Mouse (Mus musculus) heart, adult 2 months (tissue): ENCODE results near the gene Nup107. TPM values are rescaled to one million over a fixed set of nuclear protein-coding genes. Genes with fewer than 3 reads are reported as not detected.
"Not testable (repeated sequence)": the region's sequence is repeated elsewhere in the genome, so short reads cannot be mapped to it uniquely, and the experiment has no call there.

Experiments
- DNase-seq, 2 experiments: peaks; one replicate each; pipeline ENCODE4 v3.0.0; 2021
- H3K27ac ChIP-seq: fragments of 200-600 bp; 2 replicates; pipeline ENCODE4 v1.8.1; 2022
- H3K27me3 ChIP-seq: fragments of 200-500 bp; 2 replicates; pipeline ENCODE4 v1.6.1; 2012; ENCODE audit warnings: mild to moderate bottlenecking, low read length, inconsistent platforms, mixed read lengths; ENCODE audit not compliant: control insufficient read depth, insufficient read depth
- H3K36me3 ChIP-seq: fragments of 200-500 bp; 2 replicates; pipeline ENCODE4 v1.6.1; 2012; ENCODE audit warnings: low read length, inconsistent platforms; ENCODE audit not compliant: control insufficient read depth, insufficient read depth
- H3K4me1 ChIP-seq: fragments of 200-500 bp; 2 replicates; pipeline ENCODE4 v1.6.1; 2011; ENCODE audit warnings: low read length; ENCODE audit not compliant: control insufficient read depth, insufficient read depth
- H3K4me3 ChIP-seq: fragments of 200-600 bp; 2 replicates; pipeline ENCODE4 v1.8.1; 2022
- H3K79me2 ChIP-seq: fragments of 200-500 bp; replicated peaks from 2 replicates; pipeline ENCODE4 v1.6.1; 2012; ENCODE audit warnings: mild to moderate bottlenecking, inconsistent platforms, low read length, moderate library complexity, mixed read lengths; ENCODE audit not compliant: control insufficient read depth, insufficient read depth
- H3K9ac ChIP-seq: fragments of 200-500 bp; 2 replicates; pipeline ENCODE4 v1.6.1; 2012; ENCODE audit warnings: low read depth, mild to moderate bottlenecking, control low read depth, inconsistent platforms, low read length, mixed read lengths
- CTCF ChIP-seq: fragments of 200-600 bp; IDR thresholded peaks from 2 replicates; pipeline ENCODE4 v1.8.1; 2022; ENCODE audit warnings: antibody characterized with exemption, mild to moderate bottlenecking, moderate library complexity
- EP300 ChIP-seq: fragments of 200-500 bp; IDR thresholded peaks from 2 replicates; pipeline ENCODE4 v1.6.1; 2011; ENCODE audit warnings: low read depth, low read length, control low read depth; ENCODE audit not compliant: insufficient read depth
- POLR2A ChIP-seq: fragments of 200-500 bp; IDR thresholded peaks from 2 replicates; pipeline ENCODE4 v1.6.1; 2011; ENCODE audit warnings: mild to moderate bottlenecking, low read depth, low read length, control low read depth; ENCODE audit not compliant: insufficient read depth
- WGBS: fragments of 180-500 bp; shearing (Covaris S2); methylation state at CpG from one replicate; pipeline ENCODE4 v1.1.7; 2018; 5-methylcytosine and 5-hydroxymethylcytosine counted together
- intact Hi-C: fragments of 180-260 bp; cut with DNase I; formaldehyde crosslinking; loops from one replicate; pipeline ENCODE4 v1.15.1; 2025
- polyA plus RNA-seq: library from polyadenylated mRNA; depleted of rRNA; stranded (reverse); fragments of >200 nt; gene quantifications from 2 replicates; pipeline ENCODE4 v1.2.3, GENCODE M21; 2012
- total RNA-seq, 2 experiments: library from RNA; stranded (reverse); gene quantifications; 2 replicates each; pipeline ENCODE4 v1.2.3; 2021

Nup107 gene
- total and polyA plus RNA-seq, 3 experiments: 4.9 to 8.6 (median 7.0) TPM

DNA sequence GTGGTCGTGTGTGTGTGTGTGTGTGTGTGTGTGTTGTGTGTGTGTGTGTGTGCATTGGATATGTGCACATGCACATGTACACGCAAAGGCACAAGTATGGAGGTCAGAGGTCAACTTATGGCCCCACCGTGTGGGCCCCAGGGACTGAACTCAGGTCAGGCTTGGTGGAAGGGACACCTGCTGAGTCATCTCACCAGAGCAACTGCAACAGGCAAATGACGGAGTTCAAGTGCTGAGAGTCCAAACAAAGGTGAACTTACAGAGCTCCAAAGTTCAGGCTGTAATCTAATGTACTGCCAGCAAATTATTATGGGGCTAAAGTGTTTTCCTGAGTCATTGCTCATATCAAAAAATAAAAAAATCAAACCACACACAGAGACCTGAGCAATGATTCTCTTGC lies 55.4 kb downstream of the Nup107 start:
- TF ChIP-seq CTCF (no peak), EP300 (no peak), POLR2A (no peak)
- WGBS: 83% methylated on average over 4 of the region's 4 CpGs
- intact Hi-C loops: no loop called here
- H3K27me3 ChIP-seq: no peaks in the 10 kb centered on the region
- H3K9ac ChIP-seq: no peak overlapping the region
- H3K4me1 ChIP-seq: no peaks in the 10 kb centered on the region
- DNase-seq: no peak
- H3K36me3 ChIP-seq: no peaks in the 10 kb centered on the region
- no peak overlapping the region for H3K27ac ChIP-seq
- H3K79me2 ChIP-seq: no peaks in the 10 kb centered on the region
- H3K4me3 ChIP-seq: no peak overlapping the region

DNA sequence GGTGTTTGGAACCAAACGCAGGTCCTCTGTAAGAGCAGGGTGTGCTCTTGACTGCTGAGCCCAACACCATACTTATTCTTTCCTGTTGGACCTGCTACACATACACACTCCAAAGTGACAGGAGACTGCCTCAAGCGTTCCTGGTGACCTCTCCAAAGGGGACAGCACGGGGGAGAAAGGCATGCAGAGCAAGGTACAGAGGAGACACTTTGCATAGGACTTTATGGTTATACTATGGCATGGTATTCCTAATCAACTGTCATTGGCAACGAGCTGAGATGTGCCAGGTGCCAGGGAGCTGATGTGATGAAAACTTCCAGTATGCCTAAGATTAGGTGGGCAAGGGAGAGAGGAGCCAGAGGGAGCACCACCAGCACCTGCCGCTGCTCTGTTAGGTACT lies 55.9 kb downstream of the Nup107 start:
- no peak overlapping the region for H3K9ac ChIP-seq
- no peaks in the 10 kb centered on the region for H3K79me2 ChIP-seq
- H3K4me3 ChIP-seq: no peak overlapping the region
- H3K27me3 ChIP-seq: no peaks in the 10 kb centered on the region
- DNase-seq: no peak
- WGBS: 81% methylated on average over 5 of the region's 5 CpGs
- H3K27ac ChIP-seq: no peak overlapping the region
- H3K4me1 ChIP-seq: no peaks in the 10 kb centered on the region
- H3K36me3 ChIP-seq: no peaks in the 10 kb centered on the region
- intact Hi-C loops: no loop called here
- TF ChIP-seq CTCF (no peak), EP300 (no peak), POLR2A (no peak)

DNA sequence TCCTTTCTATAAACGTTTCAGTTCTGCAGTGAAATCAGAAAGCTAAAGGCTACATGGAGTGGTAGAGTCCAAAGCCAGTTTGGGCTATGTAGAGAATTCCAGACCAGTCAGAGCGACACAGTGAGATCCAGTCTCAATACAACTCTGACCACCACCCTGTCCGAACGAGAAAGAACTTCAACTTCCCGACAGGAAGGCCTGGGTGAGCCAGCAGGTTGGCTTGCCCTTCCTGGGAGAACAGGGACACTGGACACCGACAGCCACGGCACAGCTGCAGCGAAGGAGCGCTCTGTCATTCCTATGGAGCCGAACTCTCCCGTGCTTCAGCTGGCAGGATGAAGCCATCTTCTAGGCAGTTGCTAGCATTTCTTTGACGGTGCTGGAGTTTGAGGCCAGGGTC lies 57.1 kb downstream of the Nup107 start:
- intact Hi-C loops, H3K4me1 ChIP-seq, H3K27ac ChIP-seq, H3K36me3 ChIP-seq, H3K79me2 ChIP-seq, H3K27me3 ChIP-seq, DNase-seq, H3K4me3 ChIP-seq, H3K9ac ChIP-seq: not testable (repeated sequence)
- 68% methylated on average over 12 of the region's 12 CpGs for WGBS

DNA sequence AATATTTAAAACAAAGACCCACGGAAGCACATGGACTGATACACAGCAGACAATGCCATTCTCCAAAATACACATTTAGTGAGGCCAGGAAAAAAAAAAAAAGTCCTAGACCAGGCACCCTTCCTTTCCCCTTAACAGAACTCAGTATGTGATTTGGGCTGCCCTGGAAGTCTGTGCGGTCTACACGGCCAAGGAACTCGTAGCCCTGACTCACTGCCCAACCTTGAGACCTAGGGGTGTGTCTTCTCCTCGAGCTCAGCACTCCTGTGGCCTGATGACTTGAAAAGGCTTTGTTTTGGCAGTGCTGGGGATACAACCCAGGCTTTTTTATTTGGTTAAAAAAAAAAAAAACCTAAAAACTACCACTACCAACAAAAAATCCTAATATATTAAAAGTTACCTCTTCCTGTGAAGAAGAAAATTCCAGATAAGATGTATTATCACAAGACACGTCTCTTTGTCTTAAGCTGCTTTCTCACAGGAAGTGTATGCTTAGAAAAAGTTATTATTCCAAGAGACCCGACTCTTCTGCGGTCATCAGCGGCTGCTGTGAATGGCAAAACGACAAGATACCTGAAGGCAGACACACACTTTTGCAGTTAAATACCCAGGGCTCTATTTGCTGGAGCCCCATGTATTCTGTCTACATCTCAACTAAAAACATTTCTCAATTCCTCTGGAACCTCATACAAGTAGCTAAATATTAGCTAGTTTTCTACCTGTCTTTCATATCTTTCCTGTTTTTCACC lies 58.2 kb downstream of the Nup107 start:
- H3K27me3 ChIP-seq, H3K4me3 ChIP-seq, H3K27ac ChIP-seq, H3K36me3 ChIP-seq, H3K9ac ChIP-seq, H3K4me1 ChIP-seq, DNase-seq, H3K79me2 ChIP-seq: not testable (repeated sequence)
- 58% methylated on average over 10 of the region's 10 CpGs for whole genome bisulfite sequencing
- intact Hi-C loops: loop anchor here (5.0 kb wide), 1 partner anchor 378 kb away; no protein-coding TSS in a partner anchor

DNA sequence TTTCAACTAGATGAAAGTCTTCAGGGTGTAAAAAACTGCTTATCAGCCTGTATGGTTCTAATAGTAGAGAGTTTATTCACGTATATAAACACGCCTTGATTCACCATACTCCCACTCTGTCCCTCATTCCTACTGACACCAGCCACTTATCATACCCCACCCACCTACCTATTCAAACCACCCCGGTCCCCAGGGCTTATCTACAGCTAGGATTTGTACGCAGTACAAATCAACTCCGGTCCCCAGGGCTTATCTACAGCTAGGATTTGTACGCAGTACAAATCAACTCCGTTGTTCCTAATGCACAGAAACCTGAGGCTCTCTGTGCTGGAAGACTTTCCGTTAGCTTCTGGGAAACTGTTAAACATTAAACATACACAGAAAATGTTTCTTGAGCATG lies 58.9 kb downstream of the Nup107 start:
- not testable (repeated sequence) for H3K36me3 ChIP-seq, H3K27me3 ChIP-seq, DNase-seq, H3K4me3 ChIP-seq, H3K27ac ChIP-seq, H3K4me1 ChIP-seq, H3K79me2 ChIP-seq, H3K9ac ChIP-seq
- WGBS: 54% methylated on average over 8 of the region's 8 CpGs
- intact Hi-C loops: loop anchor here (5.0 kb wide), 1 partner anchor 379 kb away; no protein-coding TSS in a partner anchor

DNA sequence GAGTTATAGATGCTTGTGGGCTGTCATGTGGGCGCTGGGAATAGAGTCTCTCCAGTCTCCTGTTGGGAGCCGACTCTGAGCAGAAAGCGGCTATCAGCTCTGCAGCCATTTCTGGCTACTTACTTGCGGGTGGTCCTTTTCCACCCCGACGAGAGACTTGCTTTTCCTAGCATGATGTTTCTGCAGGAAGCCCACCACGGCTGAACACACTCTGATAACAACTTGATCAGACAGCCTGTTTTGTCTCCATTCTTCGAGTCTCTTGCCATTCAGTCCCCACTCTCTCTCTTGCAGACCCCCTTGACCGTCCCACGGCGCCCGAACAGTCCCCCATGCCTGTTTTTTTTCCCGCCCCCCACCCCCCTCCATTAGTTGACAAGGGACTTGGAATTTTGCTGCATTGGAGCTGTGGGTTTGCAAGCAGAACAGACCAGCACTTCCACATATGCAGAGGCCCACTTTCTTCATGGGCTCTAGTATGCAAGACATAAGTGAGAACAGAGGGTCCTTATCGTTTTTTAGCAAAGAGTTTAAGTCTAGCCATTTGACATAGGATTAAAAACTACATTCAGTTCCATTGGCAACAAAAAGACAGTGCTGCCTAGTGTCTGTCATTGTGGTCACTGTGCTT lies 59.4 kb downstream of the Nup107 start:
- Histone ChIP-seq H3K4me3 (no peak overlapping the region), H3K9ac (no peak overlapping the region), H3K27me3 (no peaks in the 10 kb centered on the region), H3K79me2 (no peaks in the 10 kb centered on the region), H3K4me1 (no peaks in the 10 kb centered on the region), H3K36me3 (no peaks in the 10 kb centered on the region), H3K27ac (no peak overlapping the region)
- intact Hi-C loops: loop anchor here (5.0 kb wide), 1 partner anchor 379 kb away; no protein-coding TSS in a partner anchor
- TF ChIP-seq CTCF (no peak), EP300 (no peak), POLR2A (no peak)
- DNase-seq: no peak
- WGBS: 64% methylated on average over 14 of the region's 14 CpGs
